Comparison of ENCODE assay signal across 10 mouse cellular contexts in genomic region chr7:44614041-44614688, GRCm38 (mm10). TPM values are rescaled to one million over a fixed set of nuclear protein-coding genes. Genes with fewer than 3 reads are reported as not detected.
DNase-seq lines count a peak whose midpoint lies in the region; ATAC-seq and TF ChIP-seq lines count a peak whose summit lies in the region.
"Had no signal": no experiment of that assay in that cellular context is flagged by ENCODE, and none has a peak within 500 bp of the region (broad histone marks: within the 10 kb centered on the region; RNA-seq: fewer than 3 reads in every experiment).

No protein-coding gene starts in this region.

- no peak for TF ChIP-seq CTCF in E14TG2a.4 (conservative IDR thresholded peaks at IDR 0.05; ENCODE audit: low read length)

- H3K9ac ChIP-seq in ES-E14 (ENCODE audit: insufficient read depth, low read depth, low read length, poor library complexity, severe bottlenecking), result no peak overlapping the region
- H3K9ac ChIP-seq in hindbrain, embryonic 12.5 days, result no peak overlapping the region

- H3K4me1 ChIP-seq in E14TG2a.4 (replicated peaks; ENCODE audit: low read depth, low read length) (peaks cover 66% of the 10 kb centered on the region), ES-E14 (ENCODE audit: control insufficient read depth in 2 of 2, insufficient read depth in 2 of 2, low read length in 2 of 2, poor library complexity in 1 of 2) (peaks cover 0 to 27% of the 10 kb centered on the region in 2 experiments; a peak in 2 of 4 replicates)
- peaks cover 3% of the 10 kb centered on the region; the same call in 1 of the 2 replicates for H3K4me1 ChIP-seq in hindbrain, embryonic 12.5 days

- in situ Hi-C loops in ES-E14 (cut with MboI; ENCODE audit: low sequenced_read_pairs in 2 of 2, unreplicated experiment in 2 of 2), result no loop called here

- H3K4me3 ChIP-seq in E14TG2a.4 (replicated peaks; ENCODE audit: low read length) (peak overlapping the region; percentile 70), ES-E14 (ENCODE audit: insufficient read depth in 1 of 2, low read depth in 1 of 2, low read length in 2 of 2, poor library complexity in 1 of 2, severe bottlenecking in 1 of 2) (peak overlapping the region; percentile 48 to 66; a peak in 3 of 4 replicates)
- no peak overlapping the region for H3K4me3 ChIP-seq in hindbrain, embryonic 12.5 days

- peaks cover 4% of the 10 kb centered on the region for H3K27me3 ChIP-seq in E14TG2a.4 (ENCODE audit: insufficient read depth, low read length)
- peaks cover 30% of the 10 kb centered on the region for H3K27me3 ChIP-seq in hindbrain, embryonic 12.5 days

- H3K27ac ChIP-seq in ES-E14 (ENCODE audit: insufficient read depth, low read depth, low read length, poor library complexity, severe bottlenecking), result no peak overlapping the region
- no peak overlapping the region for H3K27ac ChIP-seq in hindbrain, embryonic 12.5 days

- H3K4me2 ChIP-seq in hindbrain, embryonic 12.5 days (replicated peaks), result peak overlapping the region; percentile 24

- H3K9me3 ChIP-seq in E14TG2a.4 (ENCODE audit: low read length) (0 out of 2 replicates have a peak, but pooled peaks cover 3% of the 10 kb centered on the region), ES-E14 (ENCODE audit: control insufficient read depth, insufficient read depth, low read depth, low read length) (no peaks in the 10 kb centered on the region)
- no peaks in the 10 kb centered on the region for H3K9me3 ChIP-seq in hindbrain, embryonic 12.5 days (replicated peaks)

- H3K36me3 ChIP-seq in E14TG2a.4 (ENCODE audit: insufficient read depth, low read length) (peaks cover 14% of the 10 kb centered on the region), ES-E14 (ENCODE audit: control insufficient read depth, insufficient read depth, low read length, poor library complexity, severe bottlenecking) (no peaks in the 10 kb centered on the region; the same call in 1 of the 2 replicates)
- H3K36me3 ChIP-seq in hindbrain, embryonic 12.5 days, result no peaks in the 10 kb centered on the region

- no peak for ATAC-seq in hindbrain, embryonic 12.5 days (ENCODE audit: low FRiP score)
- no peak for ATAC-seq in granulocyte monocyte progenitor cell, adult 5-6 weeks (replicated peaks; ENCODE audit: poor library complexity, severe bottlenecking)
- ATAC-seq in erythroid progenitor cell, adult 5-6 weeks (replicated peaks; ENCODE audit: low FRiP score, poor library complexity, severe bottlenecking), result no peak

- DNase-seq in ES-E14 (ENCODE audit: low read depth, low spot score), result peak; percentile 95
- peak; percentile 50 to 54 for DNase-seq in lung, postnatal 4 days
- no peak for DNase-seq in ovary, postnatal 10 days (ENCODE audit: low spot score)
- no peak for DNase-seq in gastrocnemius, postnatal 25 days
- DNase-seq: right cerebral cortex, adult 18-20 months had no signal

- 8% methylated on average over 20 of the region's 20 CpGs for WGBS in hindbrain, embryonic 12.5 days

TF ChIP-seq in ES-E14, 5 proteins besides CTCF, POLR2A, EP300 and RAD21:
- TF ChIP-seq ZNF384 (IDR thresholded peaks at IDR 0.05; ENCODE audit: low read depth, low read length) (no peak), MAFK (IDR thresholded peaks at IDR 0.05; ENCODE audit: insufficient read depth, low read depth, low read length) (no peak), ZC3H11A (IDR thresholded peaks at IDR 0.05; ENCODE audit: borderline replicate concordance, low read depth, low read length) (no peak), CHD2 (IDR thresholded peaks at IDR 0.05; ENCODE audit: low read depth, low read length) (no peak), HCFC1 (IDR thresholded peaks at IDR 0.05; ENCODE audit: borderline replicate concordance, insufficient read depth, low read length) (no peak)
TF ChIP-seq in ES-E14: peak in this region for 0.

RNA-seq across cellular contexts. Expression of gene Kcnc3, which starts 23.7 kb away (rescaled TPM):
- total RNA-seq in ES-E14 (2012; rRNA removed), result 9.5 and 12.4 TPM in 2 replicates
- 3.4 and 3.8 TPM in 2 replicates for polyA plus RNA-seq in hindbrain, embryonic 12.5 days (2016; fragmentation: Nextera tagmentation; extraction: Ambion mirVana)
- 0.36 and 0.92 TPM in 2 replicates for total RNA-seq in granulocyte monocyte progenitor cell, adult 5-6 weeks (2014; fragmentation: Nextera tagmentation)
- total RNA-seq in granulocyte monocyte progenitor cell, adult 5-6 weeks (2017), result 0.05 TPM in 1 of 2 replicates, not detected in the other
- total RNA-seq in erythroid progenitor cell, adult 5-6 weeks (2015; ENCODE audit: low replicate concordance), result not detected in 2 replicates
- not detected in 2 replicates for total RNA-seq in erythroid progenitor cell, adult 5-6 weeks (2017; ENCODE audit: low replicate concordance)
- total RNA-seq in gastrocnemius, postnatal 25 days (2021), result 1 to 10 TPM; 4.3 to 4.8 TPM
- polyA plus RNA-seq: heart, postnatal 0 days had no signal

RNA-seq across cellular contexts. Expression of gene Napsa, which starts 42.0 kb away (rescaled TPM):
- total RNA-seq in ES-E14 (2012; rRNA removed), result 13.7 and 52.5 TPM in 2 replicates
- polyA plus RNA-seq in hindbrain, embryonic 12.5 days (2016; fragmentation: Nextera tagmentation; extraction: Ambion mirVana), result 0.87 and 1.2 TPM in 2 replicates
- 258 and 328 TPM in 2 replicates for total RNA-seq in granulocyte monocyte progenitor cell, adult 5-6 weeks (2014; fragmentation: Nextera tagmentation)
- total RNA-seq in granulocyte monocyte progenitor cell, adult 5-6 weeks (2017), result 107 and 112 TPM in 2 replicates
- total RNA-seq in erythroid progenitor cell, adult 5-6 weeks (2015; ENCODE audit: low replicate concordance), result 55.5 and 84.3 TPM in 2 replicates
- 12.2 and 12.7 TPM in 2 replicates for total RNA-seq in erythroid progenitor cell, adult 5-6 weeks (2017; ENCODE audit: low replicate concordance)
- under 1 TPM in 1 of 2 experiments, not detected in 1; 0.16 TPM for total RNA-seq in gastrocnemius, postnatal 25 days (2021)

RNA-seq across cellular contexts. Expression of gene Myh14, which starts 56.5 kb away (rescaled TPM):
- total RNA-seq in ES-E14 (2012; rRNA removed), result 7.0 and 9.8 TPM in 2 replicates
- 3.9 and 4.3 TPM in 2 replicates for polyA plus RNA-seq in hindbrain, embryonic 12.5 days (2016; fragmentation: Nextera tagmentation; extraction: Ambion mirVana)
- total RNA-seq in granulocyte monocyte progenitor cell, adult 5-6 weeks (2014; fragmentation: Nextera tagmentation), result not detected in 2 replicates
- total RNA-seq in granulocyte monocyte progenitor cell, adult 5-6 weeks (2017), result not detected in 2 replicates
- total RNA-seq in erythroid progenitor cell, adult 5-6 weeks (2015; ENCODE audit: low replicate concordance), result not detected in 2 replicates
- total RNA-seq in erythroid progenitor cell, adult 5-6 weeks (2017; ENCODE audit: low replicate concordance), result 0.08 TPM in 1 of 2 replicates, not detected in the other
- 10 to 100 TPM; 23.0 to 24.7 TPM for total RNA-seq in gastrocnemius, postnatal 25 days (2021)

Comparison
In these comparisons a context has a peak if more than half of its experiments do, and no peak if none do; other contexts are left out.
1. DNase-seq: peak in ES-E14 (single experiment) and lung, postnatal 4 days (2 of 2); none in ovary, postnatal 10 days (single experiment) and gastrocnemius, postnatal 25 days (single experiment).
2. RNA of gene Napsa, which starts 42.0 kb away (total RNA-seq): 107 to 328 TPM in granulocyte monocyte progenitor cell, adult 5-6 weeks, 12.2 to 84.3 TPM in erythroid progenitor cell, adult 5-6 weeks and 13.7 to 52.5 TPM in ES-E14; 0.16 TPM in gastrocnemius, postnatal 25 days; every median in the first group is over 10 times any median in the second.